Mouse (Mus musculus): ENCODE results near the gene Irx4. TPM values are rescaled to one million over a fixed set of nuclear protein-coding genes. Genes with fewer than 3 reads are reported as not detected.
A peak's percentile ranks its signal among the peaks of the same experiment; 100 is the strongest.

The Irx4 gene
- polyA plus RNA-seq, 1 experiment from 2014 or later: 0.07 TPM

GRCm38 (mm10) chr13:73261881-73262280, 1.6 kb downstream of the Irx4 start:
- Histone ChIP-seq H3K27me3 (peaks cover 98% of the 10 kb centered on the region), H3K9me3 (replicated peaks) (no peaks in the 10 kb centered on the region), H3K27ac (no peak overlapping the region), H3K4me3 (replicated peaks) (no peak overlapping the region), H3K4me2 (no peak overlapping the region), H3K9ac (no peak overlapping the region), H3K36me3 (no peaks in the 10 kb centered on the region), H3K4me1 (replicated peaks) (no peaks in the 10 kb centered on the region; the same call in 1 of the 2 replicates)
- DNase-seq: no peak
- no peak for ATAC-seq (ENCODE audit: low read depth)
- WGBS (ENCODE audit: insufficient replicate concordance): 8% methylated on average over 2 of the region's 2 CpGs

- DNase-seq (no peak), ATAC-seq (ENCODE audit: low read depth) (no peak)
- Histone ChIP-seq H3K27me3 (peaks cover 100% of the 10 kb centered on the region), H3K4me3 (replicated peaks) (no peak overlapping the region), H3K9ac (no peak overlapping the region), H3K9me3 (replicated peaks) (no peaks in the 10 kb centered on the region), H3K36me3 (no peaks in the 10 kb centered on the region), H3K4me2 (peak overlapping the region; percentile 19), H3K4me1 (replicated peaks) (no peaks in the 10 kb centered on the region; the same call in 1 of the 2 replicates), H3K27ac (no peak overlapping the region)
- 5% methylated on average over 24 of the region's 24 CpGs for WGBS (ENCODE audit: insufficient replicate concordance)
These were observed 2.3 kb downstream of the Irx4 start for GRCm38 (mm10) chr13:73262336-73263127.

- ATAC-seq (ENCODE audit: low read depth) (no peak), DNase-seq (no peak)
- Histone ChIP-seq H3K27me3 (peaks cover 100% of the 10 kb centered on the region), H3K9me3 (replicated peaks) (no peaks in the 10 kb centered on the region), H3K4me2 (peak overlapping the region; percentile 19), H3K36me3 (no peaks in the 10 kb centered on the region), H3K9ac (no peak overlapping the region), H3K27ac (no peak overlapping the region), H3K4me3 (replicated peaks) (no peak overlapping the region), H3K4me1 (replicated peaks) (no peaks in the 10 kb centered on the region; the same call in 1 of the 2 replicates)
- WGBS (ENCODE audit: insufficient replicate concordance): 1% methylated on average over 40 of the region's 40 CpGs
These were observed 3.1 kb downstream of the Irx4 start for GRCm38 (mm10) chr13:73263128-73263971.

GRCm38 (mm10) chr13:73264166-73264735, 4.0 kb downstream of the Irx4 start:
- no peaks in the 10 kb centered on the region for H3K9me3 ChIP-seq (replicated peaks)
- DNase-seq (no peak), ATAC-seq (ENCODE audit: low read depth) (no peak)
- H3K27me3 ChIP-seq: peaks cover 100% of the 10 kb centered on the region
- WGBS (ENCODE audit: insufficient replicate concordance): 5% methylated on average over 29 of the region's 29 CpGs
- H3K4me1 ChIP-seq (replicated peaks): peaks cover 3% of the 10 kb centered on the region; the same call in 1 of the 2 replicates
- H3K4me2 ChIP-seq: no peak overlapping the region
- H3K9ac ChIP-seq: no peak overlapping the region
- no peaks in the 10 kb centered on the region for H3K36me3 ChIP-seq
- no peak overlapping the region for H3K4me3 ChIP-seq (replicated peaks)
- no peak overlapping the region for H3K27ac ChIP-seq

GRCm38 (mm10) chr13:73264831-73265230, 4.6 kb downstream of the Irx4 start:
- Histone ChIP-seq H3K4me3 (replicated peaks) (no peak overlapping the region), H3K9ac (no peak overlapping the region), H3K27me3 (peaks cover 100% of the 10 kb centered on the region), H3K4me2 (no peak overlapping the region), H3K4me1 (replicated peaks) (peaks cover 3% of the 10 kb centered on the region; the same call in 1 of the 2 replicates), H3K9me3 (replicated peaks) (no peaks in the 10 kb centered on the region), H3K36me3 (no peaks in the 10 kb centered on the region), H3K27ac (no peak overlapping the region)
- 15% methylated on average over 8 of the region's 8 CpGs for WGBS (ENCODE audit: insufficient replicate concordance)
- DNase-seq (no peak), ATAC-seq (ENCODE audit: low read depth) (no peak)

GRCm38 (mm10) chr13:73265442-73265841, 5.2 kb downstream of the Irx4 start:
- DNase-seq: no peak
- ATAC-seq (ENCODE audit: low read depth): no peak; the same call in 1 of the 2 replicates
- no peak overlapping the region for H3K27ac ChIP-seq
- no peak overlapping the region for H3K4me3 ChIP-seq (replicated peaks)
- no peaks in the 10 kb centered on the region for H3K36me3 ChIP-seq
- H3K9ac ChIP-seq: no peak overlapping the region
- no peaks in the 10 kb centered on the region for H3K9me3 ChIP-seq (replicated peaks)
- 4% methylated on average over 28 of the region's 28 CpGs for WGBS (ENCODE audit: insufficient replicate concordance)
- peaks cover 3% of the 10 kb centered on the region; the same call in 1 of the 2 replicates for H3K4me1 ChIP-seq (replicated peaks)
- peak overlapping the region; percentile 32; the same call in 1 of the 2 replicates for H3K4me2 ChIP-seq
- H3K27me3 ChIP-seq: peaks cover 100% of the 10 kb centered on the region

- DNase-seq (no peak), ATAC-seq (ENCODE audit: low read depth) (no peak)
- Histone ChIP-seq H3K27ac (no peak overlapping the region), H3K4me3 (replicated peaks) (no peak overlapping the region), H3K4me2 (no peak overlapping the region), H3K4me1 (replicated peaks) (peaks cover 3% of the 10 kb centered on the region; the same call in 1 of the 2 replicates), H3K27me3 (peaks cover 100% of the 10 kb centered on the region), H3K9me3 (replicated peaks) (no peaks in the 10 kb centered on the region), H3K36me3 (no peaks in the 10 kb centered on the region), H3K9ac (no peak overlapping the region)
- WGBS (ENCODE audit: insufficient replicate concordance): 6% methylated on average over 10 of the region's 10 CpGs
These were observed 7.3 kb downstream of the Irx4 start for GRCm38 (mm10) chr13:73267551-73267950.

- peaks cover 100% of the 10 kb centered on the region for H3K27me3 ChIP-seq
- no peak overlapping the region for H3K4me2 ChIP-seq
- DNase-seq: no peak
These were observed 8.4 kb downstream of the Irx4 start for GRCm38 (mm10) chr13:73268702-73269101.

GRCm38 (mm10) chr13:73269251-73269650, 9.0 kb downstream of the Irx4 start:
- peaks cover 100% of the 10 kb centered on the region for H3K27me3 ChIP-seq
- H3K4me1 ChIP-seq (replicated peaks): 0 out of 2 replicates have a peak, but pooled peaks cover 3% of the 10 kb centered on the region
- no peaks in the 10 kb centered on the region for H3K36me3 ChIP-seq
- WGBS (ENCODE audit: insufficient replicate concordance): 18% methylated on average over 15 of the region's 15 CpGs
- no peak for ATAC-seq (ENCODE audit: low read depth)
- H3K4me3 ChIP-seq (replicated peaks): no peak overlapping the region
- H3K9ac ChIP-seq: no peak overlapping the region
- H3K27ac ChIP-seq: no peak overlapping the region
- no peak overlapping the region for H3K4me2 ChIP-seq
- no peak for DNase-seq
- no peaks in the 10 kb centered on the region for H3K9me3 ChIP-seq (replicated peaks)

More at GRCm38 (mm10) chr13:73268702-73269101, 8.4 kb downstream of the Irx4 start:
- no peak overlapping the region for H3K4me3 ChIP-seq (replicated peaks)
- no peaks in the 10 kb centered on the region for H3K9me3 ChIP-seq (replicated peaks)
- ATAC-seq (ENCODE audit: low read depth): no peak
- no peaks in the 10 kb centered on the region for H3K36me3 ChIP-seq
- WGBS (ENCODE audit: insufficient replicate concordance): 1% methylated on average over 20 of the region's 20 CpGs
- H3K27ac ChIP-seq: no peak overlapping the region
- 0 out of 2 replicates have a peak, but pooled peaks cover 3% of the 10 kb centered on the region for H3K4me1 ChIP-seq (replicated peaks)
- H3K9ac ChIP-seq: no peak overlapping the region

- H3K27ac ChIP-seq: no peak overlapping the region
These were observed 9.6 kb downstream of the Irx4 start for GRCm38 (mm10) chr13:73269891-73270290.

More at GRCm38 (mm10) chr13:73269891-73270290, 9.6 kb downstream of the Irx4 start:
- no peaks in the 10 kb centered on the region for H3K9me3 ChIP-seq (replicated peaks)
- H3K4me2 ChIP-seq: no peak overlapping the region
- no peak overlapping the region for H3K4me3 ChIP-seq (replicated peaks)
- H3K4me1 ChIP-seq (replicated peaks): 0 out of 2 replicates have a peak, but pooled peaks cover 3% of the 10 kb centered on the region
- ATAC-seq (ENCODE audit: low read depth): no peak
- 12% methylated on average over 3 of the region's 3 CpGs for WGBS (ENCODE audit: insufficient replicate concordance)
- H3K9ac ChIP-seq: no peak overlapping the region
- H3K36me3 ChIP-seq: no peaks in the 10 kb centered on the region
- no peak for DNase-seq
- peaks cover 100% of the 10 kb centered on the region for H3K27me3 ChIP-seq

Data from liver, embryonic 13.5 days (tissue).